Mouse (Mus musculus): Measurements from ENCODE around the gene Krtap28-10.

GRCm38 (mm10) chr1:83075526-83076189 lies 33.4 kb upstream of the Krtap28-10 start:
- no peak for TF ChIP-seq CTCF (conservative IDR thresholded peaks at IDR 0.05; ENCODE audit: low read length)
- TF ChIP-seq POU5F1 (IDR thresholded peaks at IDR 0.05; ENCODE audit: borderline replicate concordance, low read length), result no peak
- TF ChIP-seq NANOG (IDR thresholded peaks at IDR 0.05; ENCODE audit: borderline replicate concordance, low read length), result no peak

Measured in E14TG2a.4 (cell line).